Mouse (Mus musculus) megakaryocyte, adult 5-6 weeks (primary cell): Measurements from ENCODE around the gene Rhof. TPM values are rescaled to one million over a fixed set of nuclear protein-coding genes. Genes with fewer than 3 reads are reported as not detected.

ENCODE experiments used
- ATAC-seq: 2 replicates; pipeline ENCODE4 v1.8.0; 2016; ENCODE audit warnings: mild to moderate bottlenecking, inconsistent platforms; ENCODE audit not compliant: poor library complexity, severe bottlenecking
- total RNA-seq, 2 experiments: library from RNA; stranded (forward) in 1 of 2; stranded (reverse) in 1 of 2; fragments of 153-499, 151-499 nt in 1 of 2; fragments of 221-1000, 200-1000 nt in 1 of 2; gene quantifications; 2 replicates each; pipeline versions ENCODE4 v1.2.3 to v1.2.4; 2015 to 2017

The Rhof gene
- total RNA-seq, 2 experiments from 2014 or later, result 5.4 to 6.4 TPM

GRCm38 (mm10) chr5:123076419-123077281, 55.8 kb downstream of the Rhof start:
- no peak for ATAC-seq

- peak; percentile 97 for ATAC-seq
Measured at GRCm38 (mm10) chr5:123075576-123076418, 56.7 kb downstream of the Rhof start.

- ATAC-seq, result no peak
Measured at GRCm38 (mm10) chr5:123068714-123069113, 63.8 kb downstream of the Rhof start.

GRCm38 (mm10) chr5:123068115-123068514, 64.4 kb downstream of the Rhof start, which contains the start of gene Tmem120b:
Gene Tmem120b, plus strand, starts transcription at chr5:123068415.
- ATAC-seq, result no peak

- peak; percentile 62 for ATAC-seq
Measured at GRCm38 (mm10) chr5:123067395-123067995, 65.0 kb downstream of the Rhof start.

GRCm38 (mm10) chr5:123064207-123064606, 68.3 kb downstream of the Rhof start:
- peak; percentile 38 for ATAC-seq

- no peak for ATAC-seq
Measured at GRCm38 (mm10) chr5:123063141-123063540, 69.4 kb downstream of the Rhof start.

GRCm38 (mm10) chr5:123061402-123061749, 71.1 kb downstream of the Rhof start:
- ATAC-seq, result peak; percentile 23; the same call in 1 of the 2 replicates

GRCm38 (mm10) chr5:123060706-123061401, 71.6 kb downstream of the Rhof start:
- no peak for ATAC-seq

- ATAC-seq, result no peak
Measured at GRCm38 (mm10) chr5:123059757-123060520, 72.6 kb downstream of the Rhof start.

- no peak for ATAC-seq
Measured at GRCm38 (mm10) chr5:123058251-123059102, 74.0 kb downstream of the Rhof start.

- peak; percentile 96 for ATAC-seq
Measured at GRCm38 (mm10) chr5:123057366-123058250, 74.9 kb downstream of the Rhof start.

Other genes with a start within 250 kb of the Rhof start
- gene Kdm2b, start 142.9 kb downstream of the Rhof start, total RNA-seq (2015), result 29.1 and 38.3 TPM in 2 replicates
- gene Kdm2b, start 142.9 kb downstream of the Rhof start, total RNA-seq (2017), result 31.6 and 38.6 TPM in 2 replicates
- 80.5 and 87.4 TPM in 2 replicates for gene Orai1, start 117.6 kb downstream of the Rhof start, total RNA-seq (2015)
- 21.0 and 21.8 TPM in 2 replicates for gene Orai1, start 117.6 kb downstream of the Rhof start, total RNA-seq (2017)
- gene Morn3, start 85.7 kb downstream of the Rhof start, total RNA-seq (2015), result not detected in 2 replicates
- not detected in 2 replicates for gene Morn3, start 85.7 kb downstream of the Rhof start, total RNA-seq (2017)
- 0.87 and 2.5 TPM in 2 replicates for gene Tmem120b, start 64.3 kb downstream of the Rhof start, total RNA-seq (2015)
- gene Tmem120b, start 64.3 kb downstream of the Rhof start, total RNA-seq (2017), result 0.29 and 1.3 TPM in 2 replicates
- 40.4 and 44.9 TPM in 2 replicates for gene Setd1b, start 9.5 kb upstream of the Rhof start, total RNA-seq (2015)
- 4.1 and 8.7 TPM in 2 replicates for gene Setd1b, start 9.5 kb upstream of the Rhof start, total RNA-seq (2017)
- 14.0 and 24.6 TPM in 2 replicates for gene Psmd9, start 36.7 kb upstream of the Rhof start, total RNA-seq (2015)
- 9.6 and 20.4 TPM in 2 replicates for gene Psmd9, start 36.7 kb upstream of the Rhof start, total RNA-seq (2017)
- gene Hpd, start 50.0 kb upstream of the Rhof start, total RNA-seq (2015), result not detected in 2 replicates
- not detected in 2 replicates for gene Hpd, start 50.0 kb upstream of the Rhof start, total RNA-seq (2017)
- gene Wdr66, start 119.4 kb upstream of the Rhof start, total RNA-seq (2015), result 0.29 TPM in 1 of 2 replicates, not detected in the other
- not detected in 2 replicates for gene Wdr66, start 119.4 kb upstream of the Rhof start, total RNA-seq (2017)
- 3.8 and 4.0 TPM in 2 replicates for gene Bcl7a, start 211.1 kb upstream of the Rhof start, total RNA-seq (2015)
- 3.8 and 4.7 TPM in 2 replicates for gene Bcl7a, start 211.1 kb upstream of the Rhof start, total RNA-seq (2017)